Mouse (Mus musculus) neural tube, embryonic 11.5 days (tissue): ENCODE results near the gene Tnxb. TPM values are rescaled to one million over a fixed set of nuclear protein-coding genes. Genes with fewer than 3 reads are reported as not detected.
A peak's percentile ranks its signal among the peaks of the same experiment; 100 is the strongest.

ENCODE experiments used
- ATAC-seq: fragments of 200-750 bp; cut with Nextera tagmentation; 2 replicates; pipeline ENCODE4 v1.8.0; 2017; ENCODE audit warnings: moderate number of reproducible peaks, mild to moderate bottlenecking, moderate TSS enrichment, moderate library complexity; ENCODE audit not compliant: insufficient read depth, low FRiP score, low TSS enrichment
- DNase-seq: peaks from one replicate; pipeline ENCODE4 v3.0.0-alpha.2; 2015; ENCODE audit warnings: low spot score
- H3K27ac ChIP-seq: fragments of 300-500 bp; sonication (generic); 2 replicates; pipeline ENCODE4 v1.5.1; 2014; ENCODE audit warnings: low read depth, mild to moderate bottlenecking, low read length
- H3K27me3 ChIP-seq: fragments of 300-500 bp; sonication (generic); 2 replicates; pipeline ENCODE4 v1.6.1; 2014; ENCODE audit warnings: mild to moderate bottlenecking, low read length, mixed read lengths; ENCODE audit not compliant: control insufficient read depth, insufficient read depth
- H3K36me3 ChIP-seq: fragments of 300-500 bp; sonication (generic); 2 replicates; pipeline ENCODE4 v1.6.1; 2014; ENCODE audit warnings: mild to moderate bottlenecking, low read length, moderate library complexity, mixed read lengths; ENCODE audit not compliant: control insufficient read depth, insufficient read depth
- H3K4me1 ChIP-seq: fragments of 300-500 bp; sonication (generic); 2 replicates; pipeline ENCODE4 v1.6.1; 2014; ENCODE audit warnings: low read length, mixed read lengths; ENCODE audit not compliant: control insufficient read depth, insufficient read depth
- H3K4me2 ChIP-seq: fragments of 300-500 bp; sonication (generic); 2 replicates; pipeline ENCODE4 v1.6.1; 2014; ENCODE audit warnings: low read depth, mild to moderate bottlenecking, moderate library complexity
- H3K4me3 ChIP-seq: fragments of 300-500 bp; sonication (generic); 2 replicates; pipeline ENCODE4 v1.5.1; 2014; ENCODE audit warnings: low read depth, low read length
- H3K9ac ChIP-seq: fragments of 300-500 bp; sonication (generic); 2 replicates; pipeline ENCODE4 v1.6.1; 2014; ENCODE audit warnings: mild to moderate bottlenecking, low read length
- H3K9me3 ChIP-seq: fragments of 300-500 bp; sonication (generic); 2 replicates; pipeline ENCODE4 v1.6.1; 2016; ENCODE audit warnings: low read length; ENCODE audit not compliant: control insufficient read depth
- WGBS: fragments of 180-500 bp; shearing (Covaris S2); extraction: QIAGEN DNeasy Blood & Tissue Kit; methylation state at CpG from one replicate; pipeline ENCODE4 v1.1.7; 2014; 5-methylcytosine and 5-hydroxymethylcytosine counted together
- polyA plus RNA-seq: library from polyadenylated mRNA; unstranded; fragments of >200 nt; fragmentation: Nextera tagmentation; extraction: Ambion mirVana; gene quantifications from 2 replicates; pipeline ENCODE4 v1.2.1, GENCODE M21; 2014

Gene Tnxb
- polyA plus RNA-seq, 1 experiment from 2014 or later = 0.03 TPM

DNA sequence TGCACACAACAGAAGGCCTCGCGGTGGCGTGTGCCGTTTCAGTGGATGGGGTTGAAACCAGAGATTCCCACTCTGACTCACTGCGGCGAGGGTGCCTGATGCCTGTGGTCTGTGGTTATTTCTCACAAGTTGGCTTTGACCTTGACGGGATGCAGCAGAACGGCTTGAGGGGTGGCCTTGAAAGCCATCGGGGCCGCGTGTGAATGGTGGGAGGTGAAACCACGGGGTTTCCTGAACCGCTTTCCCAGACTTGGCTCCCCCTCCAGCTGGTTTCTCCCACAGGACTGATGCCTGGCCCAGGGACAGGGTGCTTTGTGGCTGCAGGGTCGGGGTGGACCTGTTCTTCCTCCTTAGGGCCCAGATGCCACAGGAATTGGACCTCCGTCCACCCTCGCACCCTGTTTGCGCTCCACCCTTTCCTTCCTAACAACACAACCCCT is 10.8 kb downstream of the Tnxb start:
- Histone ChIP-seq H3K36me3 (no peaks in the 10 kb centered on the region), H3K9ac (no peak overlapping the region), H3K27me3 (no peaks in the 10 kb centered on the region), H3K4me2 (no peak overlapping the region), H3K27ac (no peak overlapping the region), H3K4me3 (no peak overlapping the region), H3K4me1 (no peaks in the 10 kb centered on the region), H3K9me3 (no peaks in the 10 kb centered on the region)
- DNase-seq (no peak), ATAC-seq (no peak)
- 79% methylated on average over 17 of the region's 17 CpGs for WGBS

DNA sequence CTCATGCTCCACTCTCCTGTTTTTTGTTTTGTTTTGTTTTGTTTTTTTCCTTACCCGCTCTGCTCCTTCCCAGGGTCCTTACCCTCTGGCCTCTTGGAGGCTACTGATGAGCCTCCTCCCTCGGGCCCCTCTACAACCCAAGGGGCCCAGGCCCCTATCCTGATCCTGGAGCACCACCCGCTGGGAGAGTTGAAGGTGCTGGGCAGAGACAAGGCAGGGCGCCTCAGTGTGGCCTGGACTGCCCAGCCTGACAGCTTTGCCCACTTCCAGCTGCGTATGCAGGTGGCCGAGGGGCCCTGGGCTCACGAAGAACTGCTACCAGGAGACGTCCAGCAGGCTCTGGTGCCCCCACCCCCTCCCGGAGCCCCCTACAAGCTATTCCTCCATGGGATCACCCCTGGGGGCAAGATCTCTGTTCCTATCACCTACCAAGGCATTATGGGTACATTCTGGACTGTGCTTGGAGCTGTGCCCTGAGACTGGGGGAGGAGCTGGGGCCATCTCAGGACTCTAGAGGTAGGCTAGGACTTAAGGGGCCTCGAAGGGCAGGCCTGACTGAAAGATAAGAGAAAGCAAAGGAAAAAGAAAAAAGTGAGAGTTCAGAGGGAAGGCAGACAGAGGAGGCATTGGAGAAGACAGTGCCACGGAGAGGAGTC is 11.7 kb downstream of the Tnxb start:
- Histone ChIP-seq H3K27me3 (no peaks in the 10 kb centered on the region), H3K27ac (no peak overlapping the region), H3K4me3 (no peak overlapping the region), H3K36me3 (no peaks in the 10 kb centered on the region), H3K4me2 (no peak overlapping the region), H3K9me3 (no peaks in the 10 kb centered on the region), H3K4me1 (no peaks in the 10 kb centered on the region), H3K9ac (peak overlapping the region; percentile 1; the same call in 1 of the 2 replicates)
- WGBS = 80% methylated on average over 10 of the region's 11 CpGs
- ATAC-seq (no peak), DNase-seq (no peak)

DNA sequence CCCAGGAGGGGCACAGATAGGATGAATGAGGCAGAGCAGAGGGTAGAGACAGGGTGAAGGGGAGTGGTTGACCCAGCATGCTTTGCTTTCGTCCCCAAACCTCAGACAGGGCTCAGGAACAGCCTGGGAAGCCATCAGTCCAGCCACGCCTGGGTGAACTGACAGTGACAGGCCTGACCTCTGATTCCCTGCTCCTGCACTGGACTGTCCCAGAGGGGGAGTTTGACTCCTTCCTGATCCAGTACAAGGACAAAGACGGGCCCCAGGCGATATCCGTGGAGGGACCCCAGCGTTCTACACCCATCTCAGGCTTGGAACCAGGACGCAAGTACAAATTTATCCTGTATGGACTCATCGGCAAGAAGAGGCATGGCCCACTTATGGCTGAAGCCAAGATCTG is 12.8 kb downstream of the Tnxb start:
- Histone ChIP-seq H3K4me2 (no peak overlapping the region), H3K27me3 (no peaks in the 10 kb centered on the region), H3K36me3 (no peaks in the 10 kb centered on the region), H3K4me1 (no peaks in the 10 kb centered on the region), H3K9me3 (no peaks in the 10 kb centered on the region), H3K4me3 (no peak overlapping the region), H3K9ac (no peak overlapping the region), H3K27ac (no peak overlapping the region)
- WGBS = 77% methylated on average over 8 of the region's 8 CpGs
- ATAC-seq (no peak), DNase-seq (no peak)

GRCm38 (mm10) chr17:34683686-34684220 is 13.4 kb downstream of the Tnxb start:
- 73% methylated on average over 10 of the region's 10 CpGs for WGBS
- H3K4me3 ChIP-seq = no peak overlapping the region

GRCm38 (mm10) chr17:34684253-34684893 is 14.0 kb downstream of the Tnxb start:
- H3K9ac ChIP-seq = no peak overlapping the region
- no peak for DNase-seq
- no peaks in the 10 kb centered on the region for H3K36me3 ChIP-seq
- no peaks in the 10 kb centered on the region for H3K27me3 ChIP-seq
- no peaks in the 10 kb centered on the region for H3K4me1 ChIP-seq
- no peak overlapping the region for H3K4me2 ChIP-seq
- no peak for ATAC-seq
- no peak overlapping the region for H3K27ac ChIP-seq
- no peaks in the 10 kb centered on the region for H3K9me3 ChIP-seq
- no peak overlapping the region for H3K4me3 ChIP-seq
- 82% methylated on average over 9 of the region's 9 CpGs for WGBS

More at GRCm38 (mm10) chr17:34683686-34684220, 13.4 kb downstream of the Tnxb start:
- Histone ChIP-seq H3K36me3 (no peaks in the 10 kb centered on the region), H3K4me1 (no peaks in the 10 kb centered on the region), H3K27ac (no peak overlapping the region), H3K9ac (no peak overlapping the region), H3K27me3 (no peaks in the 10 kb centered on the region), H3K4me2 (no peak overlapping the region), H3K9me3 (no peaks in the 10 kb centered on the region)
- ATAC-seq (no peak), DNase-seq (no peak)

- WGBS = 85% methylated on average over 28 of the region's 28 CpGs
- no peak overlapping the region for H3K27ac ChIP-seq
These were observed 15.1 kb downstream of the Tnxb start for GRCm38 (mm10) chr17:34685120-34686110.

GRCm38 (mm10) chr17:34688889-34689288 is 18.6 kb downstream of the Tnxb start:
- H3K9ac ChIP-seq = no peak overlapping the region
- H3K4me2 ChIP-seq = no peak overlapping the region
- no peak overlapping the region for H3K4me3 ChIP-seq
- WGBS = 89% methylated on average over 7 of the region's 7 CpGs
- ATAC-seq (no peak), DNase-seq (no peak)
- H3K27ac ChIP-seq = no peak overlapping the region
- H3K4me1 ChIP-seq = no peaks in the 10 kb centered on the region
- H3K36me3 ChIP-seq = no peaks in the 10 kb centered on the region
- H3K27me3 ChIP-seq = no peaks in the 10 kb centered on the region
- H3K9me3 ChIP-seq = no peaks in the 10 kb centered on the region

More at GRCm38 (mm10) chr17:34685120-34686110, 15.1 kb downstream of the Tnxb start:
- no peak overlapping the region for H3K4me2 ChIP-seq
- DNase-seq = no peak
- no peaks in the 10 kb centered on the region for H3K9me3 ChIP-seq
- ATAC-seq = no peak
- no peaks in the 10 kb centered on the region for H3K4me1 ChIP-seq
- no peak overlapping the region for H3K9ac ChIP-seq
- no peaks in the 10 kb centered on the region for H3K36me3 ChIP-seq
- no peak overlapping the region for H3K4me3 ChIP-seq
- H3K27me3 ChIP-seq = no peaks in the 10 kb centered on the region

DNA sequence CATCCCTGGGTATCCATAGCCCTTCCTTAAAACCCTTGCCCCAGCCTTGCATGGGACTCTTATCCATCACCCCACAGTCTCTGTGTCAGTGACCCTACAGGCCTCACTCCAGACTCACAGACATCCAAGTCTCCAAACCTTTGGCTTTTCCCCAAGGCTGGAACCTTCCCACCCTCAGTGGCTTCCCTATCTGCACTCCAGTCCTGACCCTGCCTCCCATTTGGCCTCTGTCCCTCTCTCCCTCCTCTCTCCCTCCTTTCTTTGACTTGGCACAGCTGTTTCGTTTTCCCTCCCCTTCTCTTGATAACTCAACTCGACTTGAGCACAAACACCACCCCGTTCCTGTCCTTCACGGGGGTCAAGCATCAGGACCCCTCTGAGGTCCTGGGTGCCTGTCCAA is 20.1 kb downstream of the Tnxb start:
- no peak for ATAC-seq
- no peaks in the 10 kb centered on the region for H3K36me3 ChIP-seq
- DNase-seq = no peak
- H3K9me3 ChIP-seq = no peaks in the 10 kb centered on the region
- H3K27ac ChIP-seq = no peak overlapping the region
- H3K27me3 ChIP-seq = no peaks in the 10 kb centered on the region
- no peaks in the 10 kb centered on the region for H3K4me1 ChIP-seq
- H3K9ac ChIP-seq = no peak overlapping the region
- 59% methylated on average over 4 of the region's 4 CpGs for WGBS
- no peak overlapping the region for H3K4me2 ChIP-seq
- H3K4me3 ChIP-seq = no peak overlapping the region
